Mouse (Mus musculus) G1E (cell line): ENCODE results near the gene Vash1. TPM values are rescaled to one million over a fixed set of nuclear protein-coding genes. Genes with fewer than 3 reads are reported as not detected.

Experiments used
- ATAC-seq: 2 replicates; pipeline ENCODE4 v1.8.0; 2016; ENCODE audit warnings: mild to moderate bottlenecking; ENCODE audit not compliant: insufficient number of reproducible peaks, poor library complexity, low FRiP score, severe bottlenecking; ENCODE audit errors: extremely low read depth
- DNase-seq: peaks from one replicate; pipeline ENCODE4 v3.0.0; 2012; ENCODE audit warnings: low spot score
- H3K27me3 ChIP-seq: 2 replicates; pipeline ENCODE4 v1.6.1; 2012; ENCODE audit warnings: mild to moderate bottlenecking, low read length, inconsistent platforms; ENCODE audit not compliant: insufficient read depth
- H3K36me3 ChIP-seq: replicated peaks from 2 replicates; pipeline ENCODE3; 2012; ENCODE audit warnings: mild to moderate bottlenecking, inconsistent platforms
- H3K4me1 ChIP-seq: 2 replicates; pipeline ENCODE4 v1.6.1; 2012; ENCODE audit warnings: low read depth, low read length, inconsistent platforms, mixed read lengths; ENCODE audit not compliant: insufficient read depth
- H3K4me3 ChIP-seq: 2 replicates; pipeline ENCODE4 v1.5.1; 2012; ENCODE audit warnings: low read depth, mild to moderate bottlenecking, inconsistent platforms, low read length, moderate library complexity, mixed read lengths
- H3K9me3 ChIP-seq: replicated peaks from 2 replicates; pipeline ENCODE4 v1.6.1; 2012; ENCODE audit warnings: inconsistent platforms
- CTCF ChIP-seq: IDR thresholded peaks from 2 replicates; pipeline ENCODE4 v1.5.1; 2012; ENCODE audit warnings: low read depth, low read length, inconsistent platforms, mixed read lengths
- GATA1 ChIP-seq: IDR thresholded peaks from 2 replicates; pipeline ENCODE4 v1.6.1; 2012; ENCODE audit warnings: borderline replicate concordance, low read length, inconsistent platforms, mixed read lengths
- GATA2 ChIP-seq: IDR thresholded peaks from 2 replicates; pipeline ENCODE4 v1.6.1; 2012; ENCODE audit warnings: low read depth, low read length, inconsistent platforms, borderline replicate concordance
- POLR2AphosphoS5 ChIP-seq: IDR thresholded peaks from 2 replicates; pipeline ENCODE4 v1.6.1; 2012; ENCODE audit warnings: low read depth, low read length, inconsistent platforms; ENCODE audit not compliant: insufficient replicate concordance
- TAL1 ChIP-seq: conservative IDR thresholded peaks from 2 replicates; pipeline ENCODE4 v1.6.1; 2012; ENCODE audit warnings: low read depth, low read length, inconsistent platforms, mixed read lengths
- polyA plus RNA-seq: library from polyadenylated mRNA; stranded (reverse); fragments of >175 nt; gene quantifications from 2 replicates; pipeline ENCODE4 v1.2.3, GENCODE M21; 2012
- total RNA-seq, 2 experiments: library from RNA; stranded (forward) in 1 of 2; stranded (reverse) in 1 of 2; fragments of 200-1000 nt in 1 of 2; fragments of >200 nt in 1 of 2; fragmentation: Nextera tagmentation in 1 of 2; gene quantifications; 2 replicates each; pipeline ENCODE4 v1.2.3; 2014 to 2017

Gene Vash1
- total and polyA plus RNA-seq, 3 experiments = not detected

DNA sequence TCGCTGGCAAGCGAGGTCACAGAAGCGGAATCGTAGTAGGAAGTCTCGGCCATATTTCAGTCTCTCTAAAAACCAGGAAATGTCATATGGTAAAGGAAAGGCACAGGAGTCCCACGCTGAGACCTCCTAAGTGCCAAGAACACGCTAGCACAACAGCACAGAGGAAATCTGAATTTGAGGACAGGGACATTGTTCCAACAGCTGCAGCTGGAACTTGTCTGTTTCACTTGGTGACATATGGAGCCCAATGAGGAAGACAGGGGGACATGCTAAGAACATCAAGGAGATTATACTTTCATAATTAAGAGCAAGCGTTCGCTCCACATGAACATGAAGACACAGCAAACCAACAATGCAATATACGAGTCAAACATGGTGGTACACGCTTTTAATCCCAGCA is 38.5 kb downstream of the Vash1 start:
- Histone ChIP-seq H3K27me3 (no peaks in the 10 kb centered on the region; the same call in 1 of the 2 replicates), H3K36me3 (peaks cover 14% of the 10 kb centered on the region), H3K4me1 (no peaks in the 10 kb centered on the region), H3K9me3 (no peaks in the 10 kb centered on the region), H3K4me3 (no peak overlapping the region)
- DNase-seq (no peak), ATAC-seq (no peak)
- TF ChIP-seq TAL1 (no peak), GATA1 (no peak), CTCF (no peak), GATA2 (no peak), POLR2AphosphoS5 (no peak)

DNA sequence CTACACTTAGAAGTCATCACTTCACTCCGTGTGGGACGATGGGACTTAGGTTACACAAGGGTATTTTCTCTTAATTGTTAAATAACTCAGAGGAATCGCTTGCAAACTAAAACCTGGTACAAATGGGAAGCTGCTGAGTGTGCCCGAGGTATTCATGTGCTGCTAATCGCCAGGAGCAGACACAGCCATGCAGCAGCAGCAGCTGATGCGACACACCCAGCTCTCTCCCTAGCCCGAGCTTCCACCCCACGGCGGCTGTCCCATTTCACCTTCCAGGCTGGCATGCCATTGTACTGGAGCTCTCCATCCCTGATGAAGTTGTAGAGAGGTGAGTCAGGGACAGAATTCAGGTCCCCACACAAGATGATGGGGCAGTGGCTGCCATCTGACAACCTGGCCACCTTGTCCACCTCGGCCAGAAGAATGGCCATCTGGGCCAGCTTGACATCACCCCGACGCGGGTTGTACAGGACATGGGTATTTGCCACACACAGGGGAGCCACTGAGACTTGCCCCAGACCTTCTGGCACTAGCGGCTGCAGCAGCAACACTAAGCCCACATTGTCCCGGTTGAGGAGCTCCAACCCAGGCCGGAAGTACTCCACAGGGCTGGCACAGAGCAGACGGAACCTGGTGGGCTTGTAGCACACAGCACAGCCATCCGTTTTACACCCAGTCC is 41.6 kb downstream of the Vash1 start:
- no peak for ATAC-seq
- no peak for TF ChIP-seq GATA1
- no peak for TF ChIP-seq POLR2AphosphoS5
- TF ChIP-seq TAL1 = no peak
- TF ChIP-seq CTCF = no peak
- TF ChIP-seq GATA2 = no peak
- peaks cover 3% of the 10 kb centered on the region for H3K4me1 ChIP-seq
- DNase-seq = no peak
- no peaks in the 10 kb centered on the region for H3K9me3 ChIP-seq
- no peak overlapping the region for H3K4me3 ChIP-seq
- peaks cover 23% of the 10 kb centered on the region for H3K36me3 ChIP-seq
- H3K27me3 ChIP-seq = no peaks in the 10 kb centered on the region; the same call in 1 of the 2 replicates

DNA sequence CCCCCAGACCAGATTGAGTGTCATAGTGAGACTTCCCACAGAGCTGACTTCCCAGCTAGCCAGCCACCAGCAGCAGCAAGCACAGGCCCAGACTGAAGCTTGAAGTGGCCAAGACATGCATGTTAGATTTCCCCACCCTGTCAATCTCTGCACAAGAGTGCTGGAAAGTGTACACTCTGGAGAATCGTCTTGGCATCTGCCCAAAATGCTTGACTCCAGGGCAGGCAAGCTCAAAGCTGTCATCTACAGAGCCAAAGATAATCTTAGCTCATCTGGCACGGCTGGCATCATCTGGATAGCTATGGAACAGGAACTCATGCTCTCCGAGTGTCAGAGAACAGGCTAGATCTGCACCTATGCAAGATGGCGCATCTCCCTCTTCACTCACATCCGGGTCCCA is 43.0 kb downstream of the Vash1 start:
- H3K27me3 ChIP-seq = no peaks in the 10 kb centered on the region; the same call in 1 of the 2 replicates
- TF ChIP-seq GATA2 = no peak
- no peak for TF ChIP-seq CTCF
- TF ChIP-seq TAL1 = no peak
- no peak for TF ChIP-seq GATA1
- TF ChIP-seq POLR2AphosphoS5 = no peak
- H3K9me3 ChIP-seq = no peaks in the 10 kb centered on the region
- no peak overlapping the region for H3K4me3 ChIP-seq
- peaks cover 23% of the 10 kb centered on the region for H3K36me3 ChIP-seq
- ATAC-seq (no peak), DNase-seq (no peak)
- peaks cover 13% of the 10 kb centered on the region for H3K4me1 ChIP-seq

DNA sequence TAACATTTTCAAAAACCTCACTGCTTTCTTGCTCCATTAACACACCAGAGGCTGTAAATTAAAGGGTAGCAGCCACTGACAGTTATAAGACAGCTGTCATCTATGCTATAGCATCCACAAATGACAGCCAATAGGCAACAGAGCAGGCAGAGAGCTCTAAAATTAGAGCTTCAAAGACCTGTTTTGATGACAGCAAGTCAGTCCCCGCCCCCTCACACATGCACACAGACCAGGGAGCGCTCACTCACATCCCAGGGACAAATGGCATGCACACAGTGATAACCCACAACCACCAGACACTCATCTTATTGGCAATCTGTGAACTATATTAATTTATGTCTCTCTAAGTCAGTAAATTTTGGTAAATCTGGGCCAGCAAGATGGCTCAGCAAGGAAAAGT is 45.8 kb downstream of the Vash1 start:
- TF ChIP-seq CTCF (no peak), GATA2 (no peak), GATA1 (no peak), POLR2AphosphoS5 (no peak), TAL1 (no peak)
- DNase-seq (no peak), ATAC-seq (no peak)
- peaks cover 5% of the 10 kb centered on the region for H3K27me3 ChIP-seq
- H3K36me3 ChIP-seq = peaks cover 23% of the 10 kb centered on the region
- H3K9me3 ChIP-seq = no peaks in the 10 kb centered on the region
- no peak overlapping the region for H3K4me3 ChIP-seq
- H3K4me1 ChIP-seq = peaks cover 17% of the 10 kb centered on the region

DNA sequence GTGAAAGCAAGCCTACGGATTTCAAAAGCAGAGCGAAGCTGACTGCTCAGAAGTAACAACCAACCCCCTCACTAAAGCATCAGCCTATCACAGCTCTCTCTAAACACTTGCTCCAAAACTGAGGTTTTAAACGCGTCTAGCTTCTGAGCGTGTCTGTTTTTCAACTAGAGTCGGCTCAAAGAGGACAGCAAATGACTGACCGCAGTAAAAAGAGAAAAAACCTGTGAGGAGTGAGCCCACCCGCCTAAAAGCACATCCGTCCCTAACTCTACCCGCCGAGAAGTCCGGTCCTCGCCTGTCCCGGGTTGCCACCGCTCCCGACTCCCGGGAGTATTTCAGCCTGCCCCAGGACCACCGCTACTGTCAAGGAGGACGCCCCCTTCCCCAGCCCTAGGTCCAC is 47.2 kb downstream of the Vash1 start:
- no peaks in the 10 kb centered on the region for H3K9me3 ChIP-seq
- H3K4me1 ChIP-seq = peaks cover 17% of the 10 kb centered on the region
- DNase-seq (peak; percentile 81), ATAC-seq (peak; percentile 48; the same call in 1 of the 2 replicates)
- TF ChIP-seq TAL1 (no peak), GATA1 (no peak), CTCF (no peak), POLR2AphosphoS5 (no peak), GATA2 (no peak)
- H3K36me3 ChIP-seq = peaks cover 18% of the 10 kb centered on the region
- H3K4me3 ChIP-seq = peak overlapping the region; percentile 77
- peaks cover 5% of the 10 kb centered on the region for H3K27me3 ChIP-seq

DNA sequence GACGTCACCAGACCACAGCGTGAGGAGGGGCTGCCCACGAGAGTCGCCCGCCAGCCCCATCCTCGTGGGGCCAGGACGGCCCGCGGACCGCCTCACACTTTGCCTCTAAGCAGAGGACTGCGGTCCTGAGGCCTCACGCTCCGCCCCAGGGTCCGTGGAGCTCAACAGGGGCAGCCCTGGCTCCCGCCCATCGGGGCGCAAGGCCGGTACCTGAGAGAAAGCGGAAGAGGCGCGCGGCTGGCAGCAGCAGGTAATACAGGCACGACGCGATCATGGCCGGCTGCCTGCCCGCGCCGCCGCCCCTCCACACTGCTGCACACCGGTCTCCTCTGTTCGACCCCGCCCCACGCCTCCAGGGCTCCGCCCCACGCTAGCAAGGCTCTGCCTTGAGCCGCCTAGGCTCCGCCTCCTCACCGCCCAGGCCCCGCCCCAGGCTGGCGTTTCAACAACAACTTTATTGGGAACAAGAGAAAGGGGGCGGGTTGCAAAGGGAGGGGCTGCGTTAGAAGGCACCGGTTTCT is 47.7 kb downstream of the Vash1 start, which contains the start of gene Angel1:
Angel1 (minus strand) TSS at position 341 of the 521 bp plus-strand sequence.
- Histone ChIP-seq H3K36me3 (peaks cover 16% of the 10 kb centered on the region), H3K27me3 (peaks cover 5% of the 10 kb centered on the region), H3K4me3 (peak within 1 kb of the TSS; percentile 77), H3K4me1 (peaks cover 17% of the 10 kb centered on the region), H3K9me3 (no peaks in the 10 kb centered on the region)
- TF ChIP-seq CTCF (no peak), GATA1 (no peak), POLR2AphosphoS5 (no peak), TAL1 (no peak), GATA2 (no peak)
- peak; percentile 96 for ATAC-seq
- peak; percentile 98 for DNase-seq
